Mouse (Mus musculus) hematopoietic stem cell, adult 5-6 weeks (primary cell): ENCODE data around the gene R3hdm2. TPM values are rescaled to one million over a fixed set of nuclear protein-coding genes. Genes with fewer than 3 reads are reported as not detected.

Source experiments
- ATAC-seq, 2 experiments: fragments of 125-278 bp in 1 of 2; replicated peaks in 1 of 2; 2 replicates each; pipeline ENCODE4 v1.8.0; 2016 to 2017; ENCODE audit warnings: inconsistent platforms in 2 of 2, mild to moderate bottlenecking in 2 of 2, moderate number of reproducible peaks in 2 of 2, low read depth in 1 of 2, moderate TSS enrichment in 1 of 2; ENCODE audit not compliant: low FRiP score in 2 of 2, poor library complexity in 2 of 2, severe bottlenecking in 2 of 2, insufficient read depth in 1 of 2, low TSS enrichment in 1 of 2
- total RNA-seq: library from RNA; stranded (forward); fragments of 172-1452, 232-1000 nt; gene quantifications from 2 replicates; pipeline ENCODE4 v1.2.3, GENCODE M21; 2017

R3hdm2 gene
- total RNA-seq, 1 experiment from 2014 or later, result 41.3 TPM

DNA sequence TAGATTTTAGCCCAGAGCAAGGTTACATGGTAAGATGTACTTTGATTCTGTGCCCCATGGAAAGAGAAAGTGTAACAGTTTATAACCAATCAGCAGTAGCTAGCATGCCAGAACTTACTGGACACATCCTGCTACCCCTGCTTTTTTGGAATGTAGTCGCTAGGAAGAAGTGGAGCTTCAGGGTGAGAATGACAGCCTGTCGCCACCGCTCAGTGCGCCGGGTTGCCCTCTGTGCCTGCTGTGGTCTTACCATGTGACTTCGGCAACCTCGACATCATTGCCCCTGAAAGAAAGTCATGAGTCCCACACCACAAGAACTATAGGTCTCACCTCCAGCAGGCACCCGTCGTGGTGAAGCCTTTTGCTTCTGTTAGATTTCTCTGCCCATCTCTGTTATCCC, 92.6 kb downstream of the R3hdm2 start:
- ATAC-seq, result peak in 1 of 2 experiments; percentile 36; a peak in 2 of 4 replicates

DNA sequence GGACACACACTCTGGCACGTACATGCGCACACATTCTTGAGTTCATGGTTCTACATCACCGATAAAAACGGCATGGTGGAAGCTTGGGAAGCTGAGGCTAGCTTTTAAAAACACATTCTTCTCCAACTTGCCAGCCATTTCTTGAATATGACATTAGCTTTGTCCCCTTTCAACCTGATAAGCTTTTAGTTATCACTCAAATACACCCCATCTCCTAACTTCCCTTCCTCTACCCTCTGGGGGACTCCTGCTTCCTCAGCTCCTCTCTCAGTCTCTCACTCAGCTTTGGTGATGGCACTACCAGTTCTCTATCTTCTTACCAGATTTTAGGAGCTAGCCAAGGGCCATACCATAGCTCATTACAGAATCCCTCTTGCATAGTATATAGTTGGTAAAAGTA, 95.0 kb downstream of the R3hdm2 start:
- ATAC-seq, result no peak

DNA sequence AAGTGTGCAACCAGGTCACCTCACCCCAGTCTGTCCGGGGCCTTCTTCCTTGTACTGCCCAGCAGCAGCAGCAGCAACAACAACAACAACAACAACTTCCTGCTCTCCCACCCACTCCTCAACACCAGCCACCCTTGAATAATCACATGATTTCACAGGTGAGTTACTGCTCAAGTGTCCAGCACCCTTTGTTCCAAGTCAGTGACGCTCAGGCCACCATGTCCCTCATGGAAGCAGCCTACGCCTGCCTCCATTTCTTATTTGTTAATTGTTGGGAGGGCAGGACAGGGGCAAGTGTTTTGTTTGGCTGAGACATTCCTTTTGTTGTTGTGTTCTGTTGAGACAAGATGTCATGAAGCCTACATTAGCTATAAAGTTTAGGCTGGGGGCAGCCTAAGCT, 96.4 kb downstream of the R3hdm2 start:
- no peak for ATAC-seq

DNA sequence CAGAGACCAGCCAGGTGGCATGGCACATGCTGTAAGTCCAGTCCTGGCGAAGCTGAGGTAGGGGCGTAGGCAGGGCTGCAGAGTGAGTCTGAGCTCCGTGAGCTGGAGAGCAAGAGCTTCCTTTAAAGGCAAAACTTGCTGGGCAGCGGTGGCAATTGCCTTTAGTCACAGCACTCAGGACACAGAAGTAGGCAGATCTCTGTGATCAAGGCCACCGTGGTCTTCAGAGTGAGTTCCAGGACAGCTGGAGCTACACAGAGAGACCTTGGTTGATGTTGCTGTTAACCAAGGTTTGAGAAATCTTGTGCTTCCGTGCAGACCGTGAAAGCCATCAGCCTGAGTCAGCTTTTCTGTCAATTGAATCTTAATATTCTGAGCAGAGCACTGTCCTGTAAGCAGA, 97.2 kb downstream of the R3hdm2 start:
- no peak for ATAC-seq

DNA sequence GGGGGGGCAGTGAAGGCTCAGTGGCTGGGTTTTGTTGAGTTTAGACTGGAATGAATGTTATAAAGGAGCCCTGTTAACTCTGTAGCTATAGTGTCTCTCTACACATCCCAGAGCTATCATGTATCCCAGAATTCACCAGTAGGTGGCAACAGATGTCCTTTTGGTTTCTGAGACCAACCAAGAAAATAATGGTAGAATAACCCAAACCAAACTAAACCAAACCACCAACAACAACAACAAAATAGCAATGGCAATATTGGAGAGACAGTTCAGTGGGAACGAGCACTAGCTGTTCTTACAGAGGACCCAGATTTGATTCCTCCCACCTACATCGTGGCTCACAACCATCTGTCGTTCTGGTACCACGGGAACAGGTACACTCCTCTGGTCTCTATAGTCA, 99.0 kb downstream of the R3hdm2 start:
- ATAC-seq, result no peak

DNA sequence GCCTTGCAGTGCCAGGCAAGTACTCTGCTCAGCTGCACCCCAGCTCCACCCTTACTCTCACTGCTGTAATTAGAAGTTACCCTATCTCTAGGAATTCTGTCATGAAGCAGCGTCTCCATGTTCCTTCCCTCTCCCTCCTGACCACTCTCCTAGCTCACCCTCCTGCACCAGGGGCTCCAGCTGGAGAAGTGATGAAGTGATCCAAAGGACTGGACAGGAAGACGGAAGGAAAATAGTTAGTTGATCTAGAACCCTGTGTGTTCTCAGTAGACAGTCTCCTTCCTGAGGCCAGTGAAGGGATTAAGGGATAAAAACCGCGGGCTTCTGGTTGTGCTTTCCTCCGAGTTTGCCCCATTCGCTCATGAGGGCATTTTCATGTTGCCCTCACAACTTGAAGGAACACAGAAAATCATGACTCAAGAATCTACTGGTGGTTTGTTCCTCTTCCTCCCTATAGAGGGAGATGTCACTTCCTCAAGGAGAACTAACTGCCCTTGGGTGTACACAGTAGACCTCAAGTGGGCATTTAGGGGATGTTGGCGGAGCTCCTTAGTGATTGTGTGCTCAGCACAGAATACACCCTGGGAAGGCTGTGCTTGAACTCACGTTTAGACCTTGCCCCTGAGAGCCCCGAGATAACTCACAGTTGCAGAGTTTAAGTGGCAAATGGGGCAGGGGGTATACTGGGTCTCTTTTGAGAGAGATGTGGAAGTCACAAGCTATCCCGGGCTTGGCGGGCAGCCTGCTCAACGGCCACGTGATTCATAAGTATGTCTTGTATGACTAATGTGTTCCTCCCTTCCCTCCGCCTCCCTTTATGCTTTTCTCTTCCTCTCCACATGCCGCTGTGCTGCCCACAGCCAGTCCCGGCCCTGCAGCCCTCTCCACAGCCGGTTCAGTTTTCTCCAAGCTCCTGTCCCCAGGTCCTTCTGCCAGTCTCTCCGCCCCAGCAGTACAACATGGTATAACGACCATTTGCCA, 101.0 kb downstream of the R3hdm2 start:
- peak; percentile 84 for ATAC-seq

DNA sequence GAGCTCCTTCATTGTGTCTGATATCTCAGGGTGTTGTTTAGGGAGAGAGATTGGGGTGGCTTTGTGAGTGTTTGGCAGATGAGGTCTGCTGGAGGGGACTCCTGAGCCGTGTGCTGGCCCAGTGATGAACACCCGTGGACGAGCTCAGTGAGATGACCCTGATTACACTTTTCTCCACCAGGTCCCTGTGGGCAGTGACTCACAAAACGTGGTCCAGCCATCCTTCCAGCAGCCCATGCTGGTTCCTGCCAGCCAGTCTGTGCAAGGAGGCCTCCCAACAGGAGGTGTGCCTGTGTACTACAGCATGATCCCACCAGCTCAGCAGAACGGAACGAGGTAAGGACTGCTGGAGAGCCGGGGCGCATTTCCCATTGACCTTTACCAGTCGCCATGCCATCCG, 105.1 kb downstream of the R3hdm2 start:
- no peak; a peak in 1 of 4 replicates for ATAC-seq

DNA sequence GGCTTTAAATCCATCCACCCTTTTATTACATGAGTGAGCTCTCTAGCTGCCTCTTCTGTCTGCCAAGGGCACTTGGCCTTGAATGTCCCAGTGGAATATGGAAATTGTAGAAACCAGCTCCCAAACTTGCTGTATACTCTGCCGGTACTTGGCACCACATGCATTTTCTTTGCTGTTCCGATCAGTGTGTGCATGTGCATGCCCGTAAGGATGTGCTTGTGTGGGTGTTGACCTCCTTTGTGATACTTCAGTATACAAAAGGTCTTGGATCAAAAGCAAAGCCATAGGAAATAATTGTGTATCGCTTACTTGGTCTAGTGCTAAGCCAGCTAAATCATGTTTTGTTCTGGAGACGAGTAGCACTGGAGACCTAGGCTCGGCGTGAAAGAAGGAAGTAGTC, 108.7 kb downstream of the R3hdm2 start:
- ATAC-seq, result no peak

DNA sequence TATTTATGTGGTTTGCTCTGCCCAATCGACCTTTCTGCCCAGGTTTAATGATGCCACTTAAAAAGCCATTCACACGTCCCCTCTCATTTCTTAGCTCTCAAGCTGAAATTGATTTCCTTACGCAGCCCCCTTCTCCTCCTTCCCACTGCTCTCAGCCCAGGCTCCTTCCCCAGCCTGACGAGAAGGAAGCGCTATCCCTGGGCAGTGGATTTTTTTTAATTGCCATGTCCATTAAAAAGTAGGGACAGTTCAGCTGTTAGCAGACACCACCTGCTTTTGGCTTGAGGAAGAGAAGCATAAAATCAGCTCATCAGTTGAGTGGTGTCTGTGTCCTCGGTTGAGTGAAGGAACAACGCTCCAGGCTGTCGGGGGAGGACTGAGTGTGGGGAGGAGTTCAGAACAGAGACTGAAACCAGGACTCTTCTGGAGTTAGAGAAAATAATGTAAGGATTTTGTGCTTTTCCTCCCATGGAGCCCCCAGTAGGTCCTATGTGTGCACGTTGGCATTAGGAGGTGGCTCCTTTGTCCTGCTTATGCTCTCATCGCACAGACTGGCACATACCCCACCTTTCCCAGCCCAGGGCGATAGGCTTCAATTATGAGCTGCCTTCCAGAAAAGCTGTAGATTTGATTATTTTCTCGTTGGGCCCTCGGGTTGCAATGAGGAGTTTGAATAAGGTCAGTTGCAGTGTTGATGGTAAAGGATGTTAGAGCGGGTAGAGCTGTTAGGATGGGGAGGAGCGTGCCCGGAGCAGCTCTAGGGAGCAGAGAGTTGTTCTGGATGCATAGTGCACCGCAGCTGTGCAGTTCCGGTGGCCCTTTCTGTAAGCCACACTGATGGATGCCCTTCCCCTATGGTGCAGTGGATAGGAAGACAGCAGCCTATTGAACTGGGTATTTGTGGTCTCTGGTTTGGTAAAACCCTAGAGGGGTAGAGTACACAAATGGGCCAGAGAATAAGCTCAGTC, 110.3 kb downstream of the R3hdm2 start:
- no peak for ATAC-seq

DNA sequence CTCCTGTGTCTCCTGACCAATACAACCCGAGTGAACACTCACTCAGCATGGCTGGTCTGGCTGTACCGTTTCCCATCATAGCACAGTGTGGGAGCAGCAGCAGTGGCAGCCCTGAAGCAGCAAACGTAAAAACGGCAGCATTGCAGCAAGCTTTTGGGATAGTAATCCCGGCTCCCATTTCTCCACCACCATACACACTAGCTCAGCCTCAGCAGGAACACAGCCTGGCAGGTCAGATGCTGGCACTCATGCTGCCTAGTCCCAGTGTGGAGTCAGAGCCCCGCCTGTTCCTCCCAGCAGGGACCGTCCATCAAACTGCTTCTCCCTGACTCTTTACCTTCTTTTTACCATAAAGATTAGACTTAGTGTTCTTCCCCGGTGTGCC, 111.0 kb downstream of the R3hdm2 start:
- no peak for ATAC-seq

DNA sequence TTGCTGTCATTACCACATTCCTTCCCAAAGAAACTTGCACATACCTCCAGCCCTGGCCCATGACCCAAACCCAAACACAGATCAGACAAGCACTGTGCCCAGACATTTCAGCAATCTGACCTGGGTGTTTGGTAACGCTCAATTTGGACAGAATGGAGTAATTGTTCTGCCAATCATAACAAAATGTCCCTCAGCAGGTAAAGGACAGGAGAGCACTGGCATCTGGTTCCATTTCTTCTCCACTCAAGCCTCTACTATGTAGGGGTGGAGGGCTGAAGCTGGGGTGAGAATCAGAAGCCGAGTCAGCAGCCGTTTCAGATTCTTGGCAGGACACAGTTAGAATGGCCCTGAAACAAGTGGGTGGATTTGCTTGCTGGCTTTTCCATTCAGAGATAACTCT, 112.0 kb downstream of the R3hdm2 start:
- ATAC-seq, result no peak

DNA sequence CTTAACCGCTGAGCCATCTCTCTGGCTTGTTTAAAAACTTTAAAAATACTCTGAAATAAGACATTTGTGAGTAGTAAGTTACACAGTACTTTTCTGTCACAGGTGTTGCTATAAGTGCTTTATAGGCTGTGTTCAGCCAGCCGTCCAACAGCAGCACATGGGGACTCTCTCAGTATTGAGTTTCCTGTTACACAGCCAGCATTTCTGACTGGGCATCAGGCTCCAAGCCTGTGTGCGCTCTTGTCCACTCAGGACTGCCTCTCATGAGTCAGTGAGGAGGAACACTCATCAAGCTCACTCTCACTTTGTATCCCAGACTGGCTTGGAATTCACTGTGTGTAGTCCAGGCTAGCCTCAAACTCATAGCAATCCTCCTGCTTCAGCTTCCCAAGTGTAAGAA, 116.0 kb downstream of the R3hdm2 start:
- no peak for ATAC-seq

DNA sequence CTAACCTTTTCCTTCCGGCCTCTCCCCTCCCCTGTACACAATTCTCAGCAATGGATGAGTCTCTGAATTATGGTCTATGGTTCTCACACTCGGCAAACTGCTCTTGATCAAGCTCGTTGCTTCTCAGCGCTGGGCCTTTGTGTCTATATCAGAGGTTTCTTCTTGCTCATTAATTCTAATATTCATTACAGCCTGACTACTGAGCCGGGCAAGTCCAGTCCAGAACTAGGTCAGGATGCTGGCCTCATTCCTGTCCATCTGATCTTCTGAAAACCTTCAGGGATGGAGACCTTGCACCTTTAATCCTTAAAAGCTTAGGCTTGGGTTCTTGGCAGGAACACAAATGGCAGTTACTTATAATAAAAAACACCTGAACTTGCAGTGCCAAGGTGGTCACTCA, 119.4 kb downstream of the R3hdm2 start:
- no peak for ATAC-seq

DNA sequence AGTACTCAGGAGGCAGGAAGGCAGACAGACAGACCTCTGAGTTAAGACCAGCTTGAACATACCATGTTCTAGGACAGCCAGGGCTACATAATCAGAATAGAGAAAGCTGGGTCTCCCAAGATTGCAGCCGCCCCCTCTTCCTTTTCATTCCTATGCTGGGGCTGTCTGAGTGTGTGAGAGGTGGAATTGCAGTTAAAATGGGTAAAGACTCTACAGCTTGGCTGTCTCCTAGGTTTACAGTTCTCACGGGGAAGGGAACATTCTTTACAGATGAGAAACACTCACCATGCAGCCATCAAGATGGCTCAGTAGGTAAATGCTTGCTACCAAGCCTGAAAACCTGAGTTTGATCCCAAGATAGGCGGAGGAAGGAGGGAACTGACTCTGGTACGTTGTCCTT, 119.9 kb downstream of the R3hdm2 start:
- ATAC-seq, result no peak

DNA sequence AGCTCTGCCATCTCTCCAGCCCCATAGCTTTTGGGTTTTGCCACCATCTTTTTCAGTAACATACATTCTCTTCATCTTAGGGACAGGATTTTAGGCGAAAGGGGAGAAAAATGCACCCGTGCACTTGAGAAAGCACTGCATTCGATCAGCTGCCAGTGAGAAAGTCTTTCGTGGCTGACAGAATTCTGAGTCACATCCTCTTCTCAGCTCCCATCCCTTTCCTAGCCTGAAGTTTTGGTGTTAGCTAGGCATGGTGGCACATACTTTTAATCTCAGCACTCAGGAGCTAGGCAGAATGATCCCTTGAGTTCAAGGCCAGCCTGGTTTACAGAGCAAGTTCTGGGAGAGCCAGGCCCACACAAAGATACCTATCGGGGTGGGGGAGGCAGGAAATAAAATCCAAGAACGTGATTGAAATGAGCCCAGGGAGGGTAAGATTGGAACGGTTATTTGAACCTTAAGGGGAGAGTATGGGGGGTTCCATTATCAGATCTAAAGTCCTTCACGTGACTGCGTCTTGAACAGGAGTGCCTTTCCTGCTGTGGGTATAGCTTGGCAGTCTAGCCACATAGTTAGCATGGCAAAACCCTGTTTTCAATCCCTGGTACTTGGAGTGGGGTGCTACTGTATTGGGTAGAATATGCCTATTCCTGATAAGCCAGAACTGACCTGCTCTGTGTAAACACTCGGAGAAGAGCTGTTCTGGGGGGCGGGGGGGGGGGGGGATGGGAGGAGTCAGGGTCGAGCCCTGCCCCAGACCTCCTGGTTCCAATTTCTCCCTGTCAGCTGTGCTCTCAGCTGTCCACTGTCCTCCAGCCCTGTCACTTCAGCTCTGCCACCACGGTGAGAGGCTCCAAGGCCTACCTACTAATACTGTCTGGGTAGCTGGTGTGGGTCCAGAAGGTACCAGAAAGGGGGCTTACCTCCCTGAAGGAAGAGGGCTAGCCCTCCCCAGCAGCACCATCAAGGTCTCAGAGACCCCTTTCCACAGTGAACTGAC, 121.1 kb downstream of the R3hdm2 start, which contains the start of gene Stac3:
Stac3 (plus strand) TSS at position 793 of the 1,000 bp plus-strand sequence.
- ATAC-seq, result no peak

DNA sequence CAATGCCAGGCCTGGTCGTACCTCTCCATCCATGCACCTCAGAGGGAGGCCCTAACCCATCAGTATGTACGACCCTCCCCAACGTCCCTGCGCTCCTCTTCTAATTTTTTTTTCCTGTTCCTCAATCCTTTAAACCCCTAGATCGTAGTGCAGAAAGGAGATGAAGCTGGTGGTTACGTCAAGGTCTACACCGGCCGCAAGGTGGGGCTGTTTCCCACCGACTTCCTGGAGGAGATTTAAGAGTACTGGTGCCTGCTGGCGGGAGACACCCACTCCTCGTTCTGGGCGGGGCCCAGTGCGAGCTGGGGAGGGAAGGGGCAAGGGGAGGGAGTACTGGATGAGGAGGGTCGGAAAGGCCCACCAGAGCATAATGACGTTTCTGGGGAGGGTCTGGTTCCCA, 128.1 kb downstream of the R3hdm2 start:
- ATAC-seq, result peak; percentile 34 to 36
